In genomic region chr13:47957662-47958061, GRCm38 (mm10) we compare ENCODE assay signal across 27 mouse cellular contexts.
DNase-seq lines count a peak whose midpoint lies in the region; ATAC-seq lines count a peak whose summit lies in the region.
"Had no signal": no experiment of that assay in that cellular context is flagged by ENCODE, and none has a peak within 500 bp of the region (broad histone marks: within the 10 kb centered on the region; RNA-seq: fewer than 3 reads in every experiment).

No protein-coding gene starts in this region.

- H3K27ac ChIP-seq in midbrain, embryonic 13.5 days: no peak overlapping the region
- no peak overlapping the region for H3K27ac ChIP-seq in midbrain, embryonic 10.5 days (replicated peaks)
- no peak overlapping the region for H3K27ac ChIP-seq in midbrain, embryonic 15.5 days
- no peak overlapping the region for H3K27ac ChIP-seq in midbrain, embryonic 11.5 days (ENCODE audit: low read depth, low read length)
- H3K27ac ChIP-seq in forebrain, embryonic 11.5 days (ENCODE audit: low read depth, low read length): no peak overlapping the region
- H3K27ac ChIP-seq: embryonic facial prominence, embryonic 13.5 days; embryonic facial prominence, embryonic 15.5 days; forebrain, embryonic 10.5 days; forebrain, embryonic 13.5 days had no signal

- H3K27me3 ChIP-seq in midbrain, embryonic 13.5 days: no peaks in the 10 kb centered on the region
- no peaks in the 10 kb centered on the region for H3K27me3 ChIP-seq in midbrain, embryonic 10.5 days (ENCODE audit: low read depth, poor library complexity, severe bottlenecking)
- 0 out of 2 replicates have a peak, but pooled peaks cover 2% of the 10 kb centered on the region for H3K27me3 ChIP-seq in midbrain, embryonic 15.5 days (replicated peaks)
- H3K27me3 ChIP-seq in midbrain, embryonic 11.5 days (ENCODE audit: control insufficient read depth, insufficient read depth, low read length): no peaks in the 10 kb centered on the region
- H3K27me3 ChIP-seq in forebrain, embryonic 11.5 days (ENCODE audit: control insufficient read depth, insufficient read depth, low read length): no peaks in the 10 kb centered on the region
- H3K27me3 ChIP-seq: CH12.LX; embryonic facial prominence, embryonic 13.5 days; embryonic facial prominence, embryonic 15.5 days; forebrain, embryonic 13.5 days had no signal

- DNase-seq in midbrain, embryonic 10.5 days (ENCODE audit: low spot score): no peak
- DNase-seq in midbrain, embryonic 11.5 days (ENCODE audit: low spot score, missing footprints): no peak
- no peak for DNase-seq in forebrain, embryonic 11.5 days (ENCODE audit: low spot score)
- DNase-seq: adrenal gland, adult 8-10 months; adrenal gland, postnatal 14 days; adrenal gland, postnatal 36 days; B cell, adult 2 months; cerebellum, adult 11 months; cerebellum, adult 18-20 months; cerebellum, adult 8-10 months; cerebellum, adult 9-11 months; cerebellum, postnatal 14 days; cerebellum, postnatal 36 days; embryo, embryonic 11 days had no signal

- no peaks in the 10 kb centered on the region for H3K36me3 ChIP-seq in midbrain, embryonic 13.5 days
- no peaks in the 10 kb centered on the region for H3K36me3 ChIP-seq in midbrain, embryonic 10.5 days
- H3K36me3 ChIP-seq in midbrain, embryonic 15.5 days (replicated peaks): no peaks in the 10 kb centered on the region
- no peaks in the 10 kb centered on the region for H3K36me3 ChIP-seq in midbrain, embryonic 11.5 days (ENCODE audit: control insufficient read depth, insufficient read depth, low read length)
- no peaks in the 10 kb centered on the region for H3K36me3 ChIP-seq in forebrain, embryonic 11.5 days (ENCODE audit: control insufficient read depth, insufficient read depth, low read length)
- H3K36me3 ChIP-seq: embryonic facial prominence, embryonic 13.5 days; embryonic facial prominence, embryonic 15.5 days; forebrain, embryonic 10.5 days; G1E had no signal

- H3K9me3 ChIP-seq in midbrain, embryonic 13.5 days: no peaks in the 10 kb centered on the region
- H3K9me3 ChIP-seq in midbrain, embryonic 10.5 days (replicated peaks): no peaks in the 10 kb centered on the region
- H3K9me3 ChIP-seq in midbrain, embryonic 15.5 days: no peaks in the 10 kb centered on the region
- no peaks in the 10 kb centered on the region for H3K9me3 ChIP-seq in midbrain, embryonic 11.5 days (ENCODE audit: control insufficient read depth, low read length)
- H3K9me3 ChIP-seq in forebrain, embryonic 11.5 days (ENCODE audit: control insufficient read depth, low read length): no peaks in the 10 kb centered on the region
- H3K9me3 ChIP-seq: embryonic facial prominence, embryonic 13.5 days; embryonic facial prominence, embryonic 15.5 days; forebrain, embryonic 10.5 days; forebrain, embryonic 13.5 days had no signal

- WGBS in midbrain, embryonic 13.5 days: 68% methylated on average over 11 of the region's 11 CpGs
- WGBS in midbrain, embryonic 10.5 days: 91% methylated on average over 11 of the region's 11 CpGs
- 65% methylated on average over 11 of the region's 11 CpGs for WGBS in midbrain, embryonic 15.5 days
- WGBS in midbrain, embryonic 11.5 days: 93% methylated on average over 11 of the region's 11 CpGs
- WGBS in forebrain, embryonic 11.5 days: 91% methylated on average over 11 of the region's 11 CpGs

- H3K4me3 ChIP-seq in midbrain, embryonic 13.5 days (replicated peaks): no peak overlapping the region
- no peak overlapping the region for H3K4me3 ChIP-seq in midbrain, embryonic 10.5 days
- no peak overlapping the region for H3K4me3 ChIP-seq in midbrain, embryonic 15.5 days
- H3K4me3 ChIP-seq in midbrain, embryonic 11.5 days (ENCODE audit: low read depth, low read length): no peak overlapping the region
- no peak overlapping the region for H3K4me3 ChIP-seq in forebrain, embryonic 11.5 days (ENCODE audit: low read depth, low read length)
- H3K4me3 ChIP-seq: embryonic facial prominence, embryonic 13.5 days; embryonic facial prominence, embryonic 15.5 days; erythroblast, embryonic 14.5 days; forebrain, embryonic 10.5 days; forebrain, embryonic 13.5 days had no signal

- no peak overlapping the region for H3K4me2 ChIP-seq in midbrain, embryonic 13.5 days (replicated peaks)
- no peak overlapping the region for H3K4me2 ChIP-seq in midbrain, embryonic 15.5 days
- H3K4me2 ChIP-seq in midbrain, embryonic 11.5 days: no peak overlapping the region
- no peak overlapping the region for H3K4me2 ChIP-seq in forebrain, embryonic 11.5 days (ENCODE audit: low read depth, low read length, severe bottlenecking)
- H3K4me2 ChIP-seq: embryonic facial prominence, embryonic 13.5 days; embryonic facial prominence, embryonic 15.5 days; forebrain, embryonic 13.5 days had no signal

- H3K9ac ChIP-seq in midbrain, embryonic 13.5 days (replicated peaks): no peak overlapping the region
- no peak overlapping the region for H3K9ac ChIP-seq in midbrain, embryonic 15.5 days
- H3K9ac ChIP-seq in midbrain, embryonic 11.5 days (ENCODE audit: low read length): no peak overlapping the region
- H3K9ac ChIP-seq in forebrain, embryonic 11.5 days (ENCODE audit: low read length): no peak overlapping the region
- H3K9ac ChIP-seq: embryonic facial prominence, embryonic 13.5 days; embryonic facial prominence, embryonic 15.5 days; forebrain, embryonic 13.5 days had no signal

- peaks cover 23% of the 10 kb centered on the region for H3K4me1 ChIP-seq in midbrain, embryonic 13.5 days (replicated peaks)
- peaks cover 24% of the 10 kb centered on the region for H3K4me1 ChIP-seq in midbrain, embryonic 10.5 days
- peaks cover 18% of the 10 kb centered on the region for H3K4me1 ChIP-seq in midbrain, embryonic 15.5 days
- H3K4me1 ChIP-seq in midbrain, embryonic 11.5 days (ENCODE audit: control insufficient read depth, insufficient read depth, low read length): no peaks in the 10 kb centered on the region; the same call in 1 of the 2 replicates
- no peaks in the 10 kb centered on the region for H3K4me1 ChIP-seq in forebrain, embryonic 11.5 days (replicated peaks; ENCODE audit: control insufficient read depth, insufficient read depth, low read length)
- H3K4me1 ChIP-seq: embryonic facial prominence, embryonic 15.5 days had no signal

- peak; percentile 40; the same call in 1 of the 2 replicates for ATAC-seq in midbrain, embryonic 13.5 days
- ATAC-seq in midbrain, embryonic 15.5 days (replicated peaks): peak; percentile 54; the same call in 1 of the 2 replicates
- no peak for ATAC-seq in midbrain, embryonic 11.5 days (ENCODE audit: low FRiP score)
- ATAC-seq in forebrain, embryonic 11.5 days (replicated peaks; ENCODE audit: low FRiP score): no peak
- ATAC-seq: activated CD4-positive, CD25-positive, alpha-beta regulatory T cell, adult 4 months; CD4-positive, CD25-positive, alpha-beta regulatory T cell, adult 4 months; forebrain, embryonic 13.5 days; forebrain, embryonic 16.5 days; Patski had no signal

Comparison
In these comparisons a context has a peak if more than half of its experiments do, and no peak if none do; other contexts are left out.
1. ATAC-seq: peak in midbrain, embryonic 13.5 days (single experiment) and midbrain, embryonic 15.5 days (single experiment); none in midbrain, embryonic 11.5 days (single experiment) and forebrain, embryonic 11.5 days (single experiment).